Mouse (Mus musculus) adrenal gland (tissue): ENCODE measurements at regions not wholly inside any gene's neighbourhood (a gene's known extent, or its start where the extent isn't known, plus 50 kb on each side); places are given as distances from the start of the nearest gene placed in this dataset.

ENCODE experiments used
- intact Hi-C: fragments of 180-260 bp; cut with DNase I; formaldehyde crosslinking; loops from one replicate; pipeline ENCODE4 v1.15.1; 2025

GRCm38 (mm10) chr12:39952854-39953253 is 85.0 kb downstream of the Arl4a start:
- intact Hi-C loops, result no loop called here

- intact Hi-C loops, result no loop called here
These were observed 85.9 kb downstream of the Arl4a start for GRCm38 (mm10) chr12:39951911-39952310.

- intact Hi-C loops, result no loop called here
These were observed 87.5 kb downstream of the Arl4a start for GRCm38 (mm10) chr12:39950270-39950801.

GRCm38 (mm10) chr12:39942910-39943309 is 94.9 kb downstream of the Arl4a start:
- intact Hi-C loops, result no loop called here

GRCm38 (mm10) chr12:39941162-39941561 is 96.7 kb downstream of the Arl4a start:
- intact Hi-C loops, result no loop called here

GRCm38 (mm10) chr12:39939017-39939416 is 98.8 kb downstream of the Arl4a start:
- intact Hi-C loops, result no loop called here

- intact Hi-C loops, result no loop called here
These were observed 99.6 kb downstream of the Arl4a start for GRCm38 (mm10) chr12:39938211-39938610.

- intact Hi-C loops, result no loop called here
These were observed 101.5 kb downstream of the Arl4a start for GRCm38 (mm10) chr12:39936331-39936730.

GRCm38 (mm10) chr12:39935775-39936174 is 102.0 kb downstream of the Arl4a start:
- intact Hi-C loops, result no loop called here

- intact Hi-C loops, result no loop called here
These were observed 102.9 kb downstream of the Arl4a start for GRCm38 (mm10) chr12:39934877-39935276.

GRCm38 (mm10) chr12:39931251-39931650 is 106.6 kb downstream of the Arl4a start:
- intact Hi-C loops, result no loop called here

GRCm38 (mm10) chr12:39927902-39928301 is 109.9 kb downstream of the Arl4a start:
- intact Hi-C loops, result no loop called here

- intact Hi-C loops, result no loop called here
These were observed 110.8 kb downstream of the Arl4a start for GRCm38 (mm10) chr12:39927014-39927413.

- intact Hi-C loops, result no loop called here
These were observed 116.3 kb downstream of the Arl4a start for GRCm38 (mm10) chr12:39921481-39921880.

- intact Hi-C loops, result no loop called here
These were observed 117.3 kb downstream of the Arl4a start for GRCm38 (mm10) chr12:39920466-39920913.

GRCm38 (mm10) chr12:39919909-39920308 is 117.9 kb downstream of the Arl4a start:
- intact Hi-C loops, result no loop called here

GRCm38 (mm10) chr12:39888493-39888892 is 149.3 kb downstream of the Arl4a start:
- intact Hi-C loops, result no loop called here

GRCm38 (mm10) chr12:39885366-39885765 is 152.5 kb downstream of the Arl4a start:
- intact Hi-C loops, result no loop called here

- intact Hi-C loops, result no loop called here
These were observed 157.5 kb downstream of the Arl4a start for GRCm38 (mm10) chr12:39880309-39880708.

- intact Hi-C loops, result no loop called here
These were observed 163.9 kb downstream of the Arl4a start for GRCm38 (mm10) chr12:39873917-39874316.

- intact Hi-C loops, result no loop called here
These were observed 176.0 kb downstream of the Arl4a start for GRCm38 (mm10) chr12:39861797-39862196.

- intact Hi-C loops, result no loop called here
These were observed 186.2 kb downstream of the Arl4a start for GRCm38 (mm10) chr12:39851610-39852009.

- intact Hi-C loops, result no loop called here
These were observed 188.3 kb downstream of the Arl4a start for GRCm38 (mm10) chr12:39849346-39850058.
